Mouse (Mus musculus) erythroblast, embryonic 14.5 days (primary cell): ENCODE measurements around the gene Galnt16. TPM values are rescaled to one million over a fixed set of nuclear protein-coding genes. Genes with fewer than 3 reads are reported as not detected.

Experiments used
- H3K27me3 ChIP-seq: 2 replicates; pipeline ENCODE4 v1.6.1; 2012; ENCODE audit warnings: inconsistent platforms; ENCODE audit not compliant: control insufficient read depth
- H3K36me3 ChIP-seq: 2 replicates; pipeline ENCODE4 v1.6.1; 2012; ENCODE audit warnings: mild to moderate bottlenecking, inconsistent platforms; ENCODE audit not compliant: control insufficient read depth
- H3K4me1 ChIP-seq: 2 replicates; pipeline ENCODE4 v1.6.1; 2012; ENCODE audit warnings: inconsistent platforms; ENCODE audit not compliant: control insufficient read depth
- H3K4me3 ChIP-seq: replicated peaks from 2 replicates; pipeline ENCODE3; 2012; ENCODE audit warnings: moderate library complexity, mild to moderate bottlenecking, inconsistent platforms
- H3K9me3 ChIP-seq: 2 replicates; pipeline ENCODE4 v1.6.1; 2012; ENCODE audit warnings: low read length, inconsistent platforms, mixed read lengths; ENCODE audit not compliant: control insufficient read depth
- GATA1 ChIP-seq: IDR thresholded peaks from 2 replicates; pipeline ENCODE4 v1.6.1; 2012; ENCODE audit warnings: low read length, inconsistent platforms, mixed read lengths
- TAL1 ChIP-seq: IDR thresholded peaks from 3 replicates; pipeline ENCODE4 v1.6.1; 2012; ENCODE audit warnings: low read length, inconsistent platforms, mixed read lengths
- polyA plus RNA-seq: library from polyadenylated mRNA; stranded (reverse); fragments of >175 nt; gene quantifications from 2 replicates; pipeline ENCODE4 v1.2.3, GENCODE M21; 2012

The Galnt16 gene
- polyA plus RNA-seq, 1 experiment = 0.01 TPM

GRCm38 (mm10) chr12:80662322-80662721 is 144.2 kb downstream of the Galnt16 start:
- no peaks in the 10 kb centered on the region for H3K27me3 ChIP-seq
- peaks cover 43% of the 10 kb centered on the region for H3K36me3 ChIP-seq
- no peak for TF ChIP-seq GATA1
- TF ChIP-seq TAL1 = no peak
- no peak overlapping the region for H3K4me3 ChIP-seq
- H3K4me1 ChIP-seq = peaks cover 8% of the 10 kb centered on the region
- no peaks in the 10 kb centered on the region for H3K9me3 ChIP-seq

DNA sequence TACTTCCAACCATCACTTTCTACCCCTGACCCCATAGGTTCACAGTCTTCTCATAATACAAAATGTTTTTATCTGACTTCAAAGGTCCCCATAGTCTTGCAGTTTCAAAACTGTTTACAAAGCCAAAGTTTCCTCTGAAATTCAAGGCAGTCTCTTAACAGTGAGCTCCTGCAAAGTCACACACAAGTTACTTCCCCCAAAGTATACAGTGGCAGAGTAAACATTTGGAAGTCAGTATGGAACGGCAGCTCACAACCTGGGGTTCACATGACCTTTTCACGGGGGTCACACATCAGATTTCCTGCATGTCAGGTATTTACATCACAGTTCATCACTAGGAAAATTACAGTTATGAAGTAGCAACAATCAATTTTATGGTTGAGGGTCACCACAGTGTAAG is 145.9 kb downstream of the Galnt16 start:
- Histone ChIP-seq H3K9me3 (no peaks in the 10 kb centered on the region), H3K36me3 (peaks cover 51% of the 10 kb centered on the region), H3K4me1 (peaks cover 4% of the 10 kb centered on the region), H3K27me3 (no peaks in the 10 kb centered on the region), H3K4me3 (no peak overlapping the region)
- TF ChIP-seq TAL1 (no peak), GATA1 (no peak)

- no peaks in the 10 kb centered on the region for H3K27me3 ChIP-seq
- no peaks in the 10 kb centered on the region for H3K4me1 ChIP-seq
- peaks cover 57% of the 10 kb centered on the region for H3K36me3 ChIP-seq
- H3K4me3 ChIP-seq = no peak overlapping the region
- no peaks in the 10 kb centered on the region for H3K9me3 ChIP-seq
- no peak for TF ChIP-seq TAL1
- no peak for TF ChIP-seq GATA1
Observed at GRCm38 (mm10) chr12:80668391-80668790, 150.3 kb downstream of the Galnt16 start.

DNA sequence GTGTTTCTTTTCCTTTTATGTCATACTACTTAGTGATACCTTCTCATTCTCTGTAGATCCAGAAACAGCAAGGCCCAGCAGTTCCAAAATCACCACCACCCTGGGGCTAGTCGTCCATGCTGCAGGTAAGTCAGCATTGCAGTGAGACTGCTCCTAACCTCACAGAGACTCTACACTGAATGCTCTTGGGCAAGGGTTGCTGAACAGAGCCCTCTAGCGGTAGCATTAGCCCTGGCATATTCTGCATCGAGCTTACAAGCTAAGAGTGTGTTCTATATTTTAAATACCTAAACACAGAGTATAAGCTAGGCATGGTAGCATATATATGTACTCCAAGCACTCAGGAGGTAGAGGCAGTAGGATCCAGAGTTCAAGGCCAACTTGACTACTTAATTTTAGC is 155.1 kb downstream of the Galnt16 start:
- Histone ChIP-seq H3K9me3 (no peaks in the 10 kb centered on the region), H3K36me3 (peaks cover 56% of the 10 kb centered on the region), H3K4me3 (no peak overlapping the region), H3K27me3 (no peaks in the 10 kb centered on the region), H3K4me1 (no peaks in the 10 kb centered on the region)
- TF ChIP-seq GATA1 (no peak), TAL1 (no peak)

Other genes starting within 250 kb of the Galnt16 start
- gene Dcaf5, start 81.7 kb upstream of the Galnt16 start, polyA plus RNA-seq = 0.12 and 0.19 TPM in 2 replicates
- 0.06 and 0.11 TPM in 2 replicates for gene Exd2, start 55.2 kb upstream of the Galnt16 start, polyA plus RNA-seq
- 0.22 and 0.48 TPM in 2 replicates for gene Slc39a9, start 125.6 kb downstream of the Galnt16 start, polyA plus RNA-seq
- gene Erh, start 126.1 kb downstream of the Galnt16 start, polyA plus RNA-seq = 1.2 and 1.4 TPM in 2 replicates
- gene Plekhd1, start 174.3 kb downstream of the Galnt16 start, polyA plus RNA-seq = 0.01 TPM in 1 of 2 replicates, not detected in the other
- not detected in 2 replicates for gene Ccdc177, start 242.4 kb downstream of the Galnt16 start, polyA plus RNA-seq